Mouse (Mus musculus) E14TG2a.4 (cell line): ENCODE results near the gene 4933412E24Rik.

Experiments used
- H3K27me3 ChIP-seq: 2 replicates; pipeline ENCODE4 v1.6.1; 2014; ENCODE audit warnings: low read length, control low read depth; ENCODE audit not compliant: insufficient read depth
- H3K36me3 ChIP-seq: 2 replicates; pipeline ENCODE4 v1.6.1; 2014; ENCODE audit warnings: low read length, control low read depth; ENCODE audit not compliant: insufficient read depth
- H3K4me1 ChIP-seq: replicated peaks from 2 replicates; pipeline ENCODE4 v1.6.1; 2014; ENCODE audit warnings: low read depth, low read length, control low read depth
- H3K4me3 ChIP-seq: replicated peaks from 2 replicates; pipeline ENCODE4 v1.5.1; 2014; ENCODE audit warnings: mild to moderate bottlenecking, low read length
- H3K9me3 ChIP-seq: 2 replicates; pipeline ENCODE4 v1.6.1; 2014; ENCODE audit warnings: low read length, control low read depth
- CTCF ChIP-seq: conservative IDR thresholded peaks from 2 replicates; pipeline ENCODE4 v1.5.1; 2014; ENCODE audit warnings: low read length
- NANOG ChIP-seq: IDR thresholded peaks from 2 replicates; pipeline ENCODE4 v1.6.1; 2014; ENCODE audit warnings: borderline replicate concordance, low read length, mixed read lengths
- POU5F1 ChIP-seq: IDR thresholded peaks from 2 replicates; pipeline ENCODE4 v1.6.1; 2014; ENCODE audit warnings: low read length, borderline replicate concordance

The 4933412E24Rik gene

DNA sequence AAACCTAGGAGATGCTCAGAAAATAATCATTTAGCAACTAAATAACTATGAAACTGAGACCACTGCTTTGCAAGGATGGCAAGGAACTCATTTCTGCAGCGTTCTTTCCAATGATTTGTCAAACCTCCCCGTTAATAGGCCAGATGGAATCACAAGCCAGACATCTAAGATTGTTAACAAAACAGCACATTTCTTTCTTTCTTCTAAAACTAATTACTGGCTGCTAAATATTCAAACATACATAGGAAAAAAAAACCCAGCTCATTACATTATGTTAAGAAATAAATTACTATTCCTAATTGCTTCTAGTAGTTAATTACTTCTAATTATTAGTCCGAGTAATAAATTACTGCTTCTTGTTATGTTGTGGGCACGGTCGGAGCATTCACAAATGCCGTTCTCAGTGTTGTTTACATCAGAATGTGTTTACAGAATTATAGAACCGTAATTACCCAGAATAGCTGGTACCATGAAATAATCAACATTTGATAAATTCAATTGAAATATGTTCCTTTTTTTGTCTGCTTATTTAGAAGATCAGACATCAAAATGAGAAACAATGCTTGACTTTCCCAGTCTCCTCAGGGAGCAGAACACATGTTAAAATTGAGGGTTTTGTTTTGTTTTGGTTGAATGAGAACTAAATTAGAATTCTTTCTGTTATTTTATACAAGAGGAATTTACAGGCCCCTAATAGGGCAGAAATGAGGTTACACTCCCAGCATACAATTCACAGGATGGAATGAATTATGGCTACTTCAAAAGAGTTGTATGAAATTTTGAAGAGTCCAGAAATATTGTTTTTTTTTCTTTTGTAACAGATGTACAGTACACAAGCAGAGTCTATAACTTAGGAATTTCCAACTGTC, 42.5 kb downstream of the 4933412E24Rik start:
- Histone ChIP-seq H3K4me1 (no peaks in the 10 kb centered on the region), H3K9me3 (peaks cover 12% of the 10 kb centered on the region), H3K4me3 (no peak overlapping the region), H3K27me3 (no peaks in the 10 kb centered on the region; the same call in 1 of the 2 replicates), H3K36me3 (no peaks in the 10 kb centered on the region)
- no peak for TF ChIP-seq CTCF
- TF ChIP-seq NANOG: no peak
- TF ChIP-seq POU5F1: no peak
